Comparison of ENCODE assay signal across 8 mouse cellular contexts in the genomic region with DNA sequence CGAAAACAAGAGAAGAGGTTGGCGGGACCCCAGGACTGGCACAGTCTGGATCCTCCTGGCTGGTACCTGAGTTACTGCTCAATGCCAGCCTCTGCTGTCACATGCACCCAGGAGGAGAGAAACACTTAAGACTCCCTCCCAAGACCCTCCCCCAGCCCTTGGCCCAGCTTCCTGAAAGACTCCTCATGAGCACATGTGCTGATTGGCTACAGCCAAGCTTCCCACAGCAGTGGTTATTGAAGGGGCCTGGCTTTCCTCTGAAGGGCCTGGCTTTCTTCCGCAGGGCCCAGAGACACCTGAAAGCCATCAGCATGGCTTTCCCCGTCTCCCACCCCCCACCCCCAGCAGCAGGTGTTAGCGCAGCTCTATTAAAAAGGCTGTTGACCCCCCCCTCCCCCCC. TPM values are rescaled to one million over a fixed set of nuclear protein-coding genes. Genes with fewer than 3 reads are reported as not detected.
DNase-seq lines count a peak whose midpoint lies in the region; ATAC-seq and TF ChIP-seq lines count a peak whose summit lies in the region.

Gene Tbc1d14 (minus strand): TSS at position 101 of the 400 bp plus-strand sequence.

- in situ Hi-C loops in Patski (cut with MboI; ENCODE audit: low pct_unique_long_range_greater_than_20kb) = no loop called here

- POLR2A ChIA-PET in Patski (lab: Charles Lee) = no interaction called here

- H3K4me2 ChIP-seq in kidney, embryonic 15.5 days = no peak within 1 kb of the TSS
- no peak within 1 kb of the TSS for H3K4me2 ChIP-seq in forebrain, embryonic 16.5 days (ENCODE audit: low read length)
- H3K4me2 ChIP-seq in hindbrain, embryonic 16.5 days (ENCODE audit: low read length) = no peak within 1 kb of the TSS
- H3K4me2 ChIP-seq in midbrain, embryonic 14.5 days (ENCODE audit: low read length) = no peak within 1 kb of the TSS

- no peaks in the 10 kb centered on the region for H3K36me3 ChIP-seq in kidney, embryonic 15.5 days
- no peaks in the 10 kb centered on the region for H3K36me3 ChIP-seq in forebrain, embryonic 16.5 days (ENCODE audit: control insufficient read depth, insufficient read depth)
- no peaks in the 10 kb centered on the region for H3K36me3 ChIP-seq in hindbrain, embryonic 16.5 days (ENCODE audit: control insufficient read depth, insufficient read depth, low read length)
- H3K36me3 ChIP-seq in midbrain, embryonic 14.5 days (ENCODE audit: control insufficient read depth, insufficient read depth, low read length) = no peaks in the 10 kb centered on the region

- DNase-seq in kidney, postnatal 36 days = no peak
- no peak for DNase-seq in Patski (ENCODE audit: low read depth, low spot score)
- DNase-seq in midbrain, embryonic 14.5 days = no peak
- DNase-seq in right cerebral cortex, adult 18-20 months = no peak

- no peaks in the 10 kb centered on the region for H3K9me3 ChIP-seq in kidney, embryonic 15.5 days (replicated peaks)
- no peaks in the 10 kb centered on the region for H3K9me3 ChIP-seq in forebrain, embryonic 16.5 days (ENCODE audit: control insufficient read depth, low read length)
- H3K9me3 ChIP-seq in hindbrain, embryonic 16.5 days (ENCODE audit: control insufficient read depth, low read length) = no peaks in the 10 kb centered on the region
- H3K9me3 ChIP-seq in midbrain, embryonic 14.5 days (ENCODE audit: control insufficient read depth, low read length) = no peaks in the 10 kb centered on the region

- no peak within 1 kb of the TSS for H3K4me3 ChIP-seq in kidney, embryonic 15.5 days (replicated peaks)
- no peak within 1 kb of the TSS for H3K4me3 ChIP-seq in forebrain, embryonic 16.5 days (replicated peaks; ENCODE audit: low read length)
- H3K4me3 ChIP-seq in hindbrain, embryonic 16.5 days (ENCODE audit: low read length) = no peak within 1 kb of the TSS
- no peak within 1 kb of the TSS for H3K4me3 ChIP-seq in midbrain, embryonic 14.5 days (replicated peaks; ENCODE audit: low read depth, low read length)

- no peak for TF ChIP-seq CTCF in Patski (IDR thresholded peaks at IDR 0.05)

- WGBS in kidney, embryonic 15.5 days = 82% methylated on average over 5 of the region's 5 CpGs
- 88% methylated on average over 5 of the region's 5 CpGs for WGBS in forebrain, embryonic 16.5 days
- 90% methylated on average over 5 of the region's 5 CpGs for WGBS in hindbrain, embryonic 16.5 days
- WGBS in midbrain, embryonic 14.5 days = 94% methylated on average over 5 of the region's 5 CpGs

- H3K4me1 ChIP-seq in kidney, embryonic 15.5 days = no peaks in the 10 kb centered on the region
- no peaks in the 10 kb centered on the region for H3K4me1 ChIP-seq in forebrain, embryonic 16.5 days (replicated peaks; ENCODE audit: control insufficient read depth, insufficient read depth, low read length)
- no peaks in the 10 kb centered on the region for H3K4me1 ChIP-seq in hindbrain, embryonic 16.5 days (ENCODE audit: control insufficient read depth, insufficient read depth, low read depth, low read length)
- no peaks in the 10 kb centered on the region for H3K4me1 ChIP-seq in midbrain, embryonic 14.5 days (ENCODE audit: control insufficient read depth, insufficient read depth, low read length)

- no peak within 1 kb of the TSS for H3K27ac ChIP-seq in kidney, embryonic 15.5 days
- no peak within 1 kb of the TSS for H3K27ac ChIP-seq in forebrain, embryonic 16.5 days (ENCODE audit: low read length)
- no peak within 1 kb of the TSS for H3K27ac ChIP-seq in hindbrain, embryonic 16.5 days (ENCODE audit: low read depth, low read length)
- H3K27ac ChIP-seq in midbrain, embryonic 14.5 days (replicated peaks; ENCODE audit: low read depth, low read length) = no peak within 1 kb of the TSS

- CTCF ChIA-PET in Patski (lab: Charles Lee) = interaction anchor here (1.1 kb wide), 1 partner anchor 30 kb away, joined by 3 read pairs; no protein-coding TSS in a partner anchor

- ATAC-seq in kidney, embryonic 15.5 days (replicated peaks; ENCODE audit: low FRiP score) = no peak
- ATAC-seq in Patski = no peak
- no peak for ATAC-seq in forebrain, embryonic 16.5 days
- ATAC-seq in hindbrain, embryonic 16.5 days = no peak
- ATAC-seq in midbrain, embryonic 14.5 days (ENCODE audit: low FRiP score, low TSS enrichment) = no peak
- no peak for ATAC-seq in megakaryocyte progenitor cell, adult 5-6 weeks (replicated peaks; ENCODE audit: poor library complexity)

- H3K27me3 ChIP-seq in kidney, embryonic 15.5 days = no peaks in the 10 kb centered on the region
- no peaks in the 10 kb centered on the region for H3K27me3 ChIP-seq in Patski
- no peaks in the 10 kb centered on the region for H3K27me3 ChIP-seq in forebrain, embryonic 16.5 days (replicated peaks; ENCODE audit: control insufficient read depth, insufficient read depth, low read length)
- H3K27me3 ChIP-seq in hindbrain, embryonic 16.5 days (replicated peaks; ENCODE audit: control insufficient read depth, insufficient read depth, low read length) = no peaks in the 10 kb centered on the region
- H3K27me3 ChIP-seq in midbrain, embryonic 14.5 days (ENCODE audit: control insufficient read depth, insufficient read depth, low read length) = no peaks in the 10 kb centered on the region

- no peak within 1 kb of the TSS for H3K9ac ChIP-seq in kidney, embryonic 15.5 days
- no peak within 1 kb of the TSS for H3K9ac ChIP-seq in forebrain, embryonic 16.5 days (replicated peaks; ENCODE audit: low read depth, low read length)
- no peak within 1 kb of the TSS for H3K9ac ChIP-seq in hindbrain, embryonic 16.5 days (ENCODE audit: low read depth, low read length)
- no peak within 1 kb of the TSS for H3K9ac ChIP-seq in midbrain, embryonic 14.5 days (replicated peaks; ENCODE audit: low read length)

RNA-seq across cellular contexts. Expression of gene Tbc1d14, which starts in this region (rescaled TPM):
- polyA plus RNA-seq in kidney, embryonic 15.5 days (2015; fragmentation: Nextera tagmentation; extraction: Ambion mirVana) = 45.2 and 46.2 TPM in 2 replicates
- polyA plus RNA-seq in Patski (2021) = 49.8 TPM
- polyA plus RNA-seq in forebrain, embryonic 16.5 days (2015; fragmentation: Nextera tagmentation; extraction: Ambion mirVana) = 118 and 123 TPM in 2 replicates
- polyA plus RNA-seq in hindbrain, embryonic 16.5 days (2015; fragmentation: Nextera tagmentation; extraction: Ambion mirVana) = 63.8 and 74.4 TPM in 2 replicates
- polyA plus RNA-seq in midbrain, embryonic 14.5 days (2014; fragmentation: Nextera tagmentation; extraction: Ambion mirVana) = 69.3 and 81.0 TPM in 2 replicates
- 13.7 and 19.5 TPM in 2 replicates for total RNA-seq in megakaryocyte progenitor cell, adult 5-6 weeks (2015)
- 5.8 and 6.7 TPM in 2 replicates for total RNA-seq in megakaryocyte progenitor cell, adult 5-6 weeks (2017)
